ENCODE assay signal across 11 mouse cellular contexts in genomic region chr6:88200693-88201609, GRCm38 (mm10). TPM values are rescaled to one million over a fixed set of nuclear protein-coding genes. Genes with fewer than 3 reads are reported as not detected.
DNase-seq lines count a peak whose midpoint lies in the region; ATAC-seq and TF ChIP-seq lines count a peak whose summit lies in the region.
"Had no signal": no experiment of that assay in that cellular context is flagged by ENCODE, and none has a peak within 500 bp of the region (broad histone marks: within the 10 kb centered on the region; RNA-seq: fewer than 3 reads in every experiment).

No protein-coding gene starts in this region.

- peaks cover 12% of the 10 kb centered on the region for H3K4me1 ChIP-seq in lung, adult 2 months (ENCODE audit: control insufficient read depth, insufficient read depth, low read length)
- no peaks in the 10 kb centered on the region for H3K4me1 ChIP-seq in hindbrain, postnatal 0 days (ENCODE audit: insufficient read depth, low read length)

- no peak overlapping the region for H3K9ac ChIP-seq in hindbrain, postnatal 0 days (replicated peaks; ENCODE audit: low read length)

- H3K9me3 ChIP-seq in hindbrain, postnatal 0 days (ENCODE audit: low read length), result no peaks in the 10 kb centered on the region

- H3ac ChIP-seq in myocyte (ENCODE audit: control insufficient read depth, insufficient read length), result no peak overlapping the region

- WGBS in lung, adult 2 months, result 33% methylated on average over 20 of the region's 20 CpGs
- WGBS in hindbrain, postnatal 0 days, result 8% methylated on average over 20 of the region's 20 CpGs

- H3K4me2 ChIP-seq in hindbrain, postnatal 0 days (ENCODE audit: low read depth, low read length), result peak overlapping the region; percentile 50; the same call in 1 of the 2 replicates
- H3K4me2 ChIP-seq in myocyte (ENCODE audit: low read depth), result no peak overlapping the region

- TF ChIP-seq POLR2A in lung, adult 2 months (IDR thresholded peaks at IDR 0.05; ENCODE audit: borderline replicate concordance, extremely low read depth, low read depth, low read length), result no peak
- no peak for TF ChIP-seq POLR2A in myocyte (IDR thresholded peaks at IDR 0.05; ENCODE audit: insufficient read length, low read depth)

- H3K27me3 ChIP-seq in hindbrain, postnatal 0 days (ENCODE audit: insufficient read depth, low read length), result peaks cover 91% of the 10 kb centered on the region
- H3K27me3 ChIP-seq in myocyte (ENCODE audit: control insufficient read depth, insufficient read depth, insufficient read length), result no peaks in the 10 kb centered on the region

- peak; percentile 42 for DNase-seq in embryo, embryonic 10.5 days (ENCODE audit: low spot score)
- no peak for DNase-seq in embryo, embryonic 10 days (ENCODE audit: low spot score)
- DNase-seq in lung, adult 2 months, result peak; percentile 13
- no peak for DNase-seq in lung, postnatal 14 days
- DNase-seq in hindbrain, postnatal 0 days (ENCODE audit: low spot score), result no peak
- no peak for DNase-seq in cerebellum, postnatal 10 days
- no peak for DNase-seq in yolk sac, embryonic 10.5 days (ENCODE audit: low spot score)

- no peak for ATAC-seq in hindbrain, postnatal 0 days

- H3K27ac ChIP-seq in hindbrain, postnatal 0 days, result no peak overlapping the region

- no peak for TF ChIP-seq CTCF in lung, adult 2 months (IDR thresholded peaks at IDR 0.05; ENCODE audit: insufficient read depth, low read length)
- TF ChIP-seq CTCF in hindbrain, postnatal 0 days (IDR thresholded peaks at IDR 0.05; ENCODE audit: low read depth), result no peak

- H3K36me3 ChIP-seq in hindbrain, postnatal 0 days (ENCODE audit: insufficient read depth, low read length), result no peaks in the 10 kb centered on the region
- H3K36me3 ChIP-seq in myocyte (ENCODE audit: control insufficient read depth, insufficient read depth), result no peaks in the 10 kb centered on the region

- peak overlapping the region; percentile 93 for H3K4me3 ChIP-seq in lung, adult 2 months (replicated peaks; ENCODE audit: extremely low read depth, low read depth, low read length)
- no peak overlapping the region for H3K4me3 ChIP-seq in hindbrain, postnatal 0 days (ENCODE audit: low read length)
- H3K4me3 ChIP-seq in myocyte, result peak overlapping the region; percentile 90

- H3K79me2 ChIP-seq in myocyte (ENCODE audit: control insufficient read depth, insufficient read depth), result peaks cover 15% of the 10 kb centered on the region

TF ChIP-seq in myocyte, 11 proteins besides CTCF, POLR2A, EP300 and RAD21:
- TF ChIP-seq MYOG (IDR thresholded peaks at IDR 0.05; ENCODE audit: control insufficient read depth in 1 of 3, insufficient read depth in 1 of 3, insufficient read length in 2 of 3, low read depth in 2 of 3), result no peak
- TF ChIP-seq MYOD1 (IDR thresholded peaks at IDR 0.05; ENCODE audit: control insufficient read depth in 1 of 3, insufficient read length in 2 of 3, low read depth in 2 of 3), result no peak
- no peak for TF ChIP-seq USF1 (IDR thresholded peaks at IDR 0.05; ENCODE audit: low read depth)
- no peak for TF ChIP-seq TCF3 (IDR thresholded peaks at IDR 0.05; ENCODE audit: insufficient read length, low read depth)
- no peak for TF ChIP-seq MAX (IDR thresholded peaks at IDR 0.05; ENCODE audit: low read depth)
- no peak for TF ChIP-seq CEBPB (IDR thresholded peaks at IDR 0.05; ENCODE audit: insufficient read depth, poor library complexity, severe bottlenecking)
- no peak for TF ChIP-seq POLR2AphosphoS2 (IDR thresholded peaks at IDR 0.05; ENCODE audit: insufficient read length, low read depth)
- TF ChIP-seq TCF12 (IDR thresholded peaks at IDR 0.05; ENCODE audit: insufficient read depth, poor library complexity, severe bottlenecking), result no peak
- no peak for TF ChIP-seq E2F4 (IDR thresholded peaks at IDR 0.05; ENCODE audit: insufficient read depth)
- no peak for TF ChIP-seq REST (IDR thresholded peaks at IDR 0.05; ENCODE audit: insufficient read depth, insufficient read length)
TF ChIP-seq in myocyte: peak in this region for 0.

RNA-seq across cellular contexts. Expression of gene Gata2, which starts 7.3 kb away (rescaled TPM):
- polyA plus RNA-seq in lung, adult 2 months (2012; rRNA removed), result 184 and 333 TPM in 2 replicates
- total RNA-seq in hindbrain, postnatal 0 days (2014; rRNA removed), result 6.1 and 7.5 TPM in 2 replicates
- 17.9 and 19.7 TPM in 2 replicates for polyA plus RNA-seq in hindbrain, postnatal 0 days (2015; fragmentation: Nextera tagmentation; extraction: Ambion mirVana)
- polyA plus RNA-seq in myocyte (2012; fragmentation: generic; extraction: Trizol), result 19.3 TPM

RNA-seq across cellular contexts. Expression of gene Dnajb8, which starts 21.1 kb away (rescaled TPM):
- not detected in 2 replicates for polyA plus RNA-seq in lung, adult 2 months (2012; rRNA removed)
- not detected in 2 replicates for total RNA-seq in hindbrain, postnatal 0 days (2014; rRNA removed)
- not detected in 2 replicates for polyA plus RNA-seq in hindbrain, postnatal 0 days (2015; fragmentation: Nextera tagmentation; extraction: Ambion mirVana)
- polyA plus RNA-seq in myocyte (2012; fragmentation: generic; extraction: Trizol), result not detected
- total RNA-seq: adrenal gland, adult 18-20 months; neutrophil, adult 5-6 weeks had no signal
- polyA plus RNA-seq: cortical plate, adult 2 months had no signal

Comparison
In these comparisons a context has a peak if more than half of its experiments do, and no peak if none do; other contexts are left out.
1. DNase-seq: peak in embryo, embryonic 10.5 days (single experiment) and lung, adult 2 months (single experiment); none in embryo, embryonic 10 days (single experiment), lung, postnatal 14 days (single experiment), hindbrain, postnatal 0 days (single experiment), cerebellum, postnatal 10 days (0 of 2) and yolk sac, embryonic 10.5 days (single experiment).